Mouse (Mus musculus) embryonic stem cell, embryonic (primary cell): ENCODE measurements around the gene Jph2.

Experiments
- CTCF ChIA-PET, 4 experiments: fragments of 300-600 bp in 2 of 4; fragments of 350-600 bp in 2 of 4; sonication (Branson Sonifier 250); formaldehyde crosslinking; loops; one replicate each; lab custom pipeline; 2022; ENCODE audit warnings: inconsistent platforms in 2 of 4; lab: Charles Lee
- POLR2A ChIA-PET, 4 experiments: fragments of 300-600 bp in 2 of 4; fragments of 350-600 bp in 2 of 4; sonication (Branson Sonifier 250); formaldehyde crosslinking; loops; one replicate each; lab custom pipeline; 2022; ENCODE audit warnings: antibody characterized with exemption in 4 of 4, inconsistent platforms in 1 of 4; lab: Charles Lee

Gene Jph2

DNA sequence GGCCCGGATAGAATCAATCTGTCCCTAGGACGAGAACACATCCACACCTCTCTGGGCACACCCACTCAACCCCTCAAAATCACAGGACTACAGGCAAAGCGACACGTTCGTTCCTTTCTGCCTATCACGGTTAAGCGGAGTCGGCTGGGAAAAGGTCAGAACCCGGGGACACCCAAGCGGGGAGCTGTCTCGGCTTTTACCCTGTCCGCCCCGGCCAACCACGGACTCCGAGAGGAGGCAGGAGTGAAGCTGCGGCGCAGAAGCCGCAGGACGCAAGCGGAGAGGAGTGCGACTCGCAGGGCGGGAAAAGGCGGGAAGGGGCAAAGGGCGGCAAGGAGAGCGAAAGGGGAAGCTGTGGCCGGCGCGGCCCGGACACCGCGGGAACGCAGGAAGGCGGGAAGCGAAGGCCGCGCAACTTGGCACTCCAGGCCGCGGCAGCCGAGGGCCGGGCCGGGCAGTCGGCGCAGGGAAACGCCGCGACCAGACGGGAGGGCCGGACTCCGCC lies 21.1 kb upstream of the Jph2 start:
- ChIA-PET CTCF (interaction anchor here in 3 of 4 experiments (0.6 to 3.3 kb wide), 15 partner anchors 18 to 1939 kb away, joined by 3 to 21 read pairs (median 4); partner anchors contain the start of gene Fitm2 (in 3 of the 3)), POLR2A (interaction anchor here (0.6 to 5.3 kb wide), 132 partner anchors 9 to 1642 kb away, joined by 3 to 58 read pairs (median 4); partner anchors contain the start of genes Fitm2 (in 4 of the 4), Gdap1l1 (in 3 of the 4), Srsf6 (in 3 of the 4) and Jph2 (in 1 of the 4))

DNA sequence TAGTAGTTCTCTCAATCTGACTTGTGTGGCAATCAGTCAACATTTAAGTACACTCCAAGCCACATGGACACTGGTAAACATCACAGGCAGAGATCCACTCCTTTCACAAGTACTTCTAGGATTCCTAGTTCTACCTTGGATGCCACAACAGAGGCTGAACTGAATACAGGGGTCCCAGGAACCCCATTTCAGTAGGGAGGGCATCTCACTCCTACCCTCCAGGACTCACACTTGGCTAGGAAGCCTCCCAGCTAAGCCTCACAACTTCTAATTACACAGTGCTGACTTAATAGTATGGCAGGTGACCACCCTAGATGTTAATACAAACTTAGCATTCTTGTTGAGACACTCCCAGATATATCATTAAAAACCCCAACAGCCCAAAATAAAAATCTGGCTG lies 20.0 kb upstream of the Jph2 start:
- CTCF ChIA-PET: interaction anchor here in 3 of 4 experiments (0.7 to 3.3 kb wide), 9 partner anchors 17 to 450 kb away, joined by 3 to 11 read pairs (median 3); partner anchors contain the start of gene Fitm2 (in 1 of the 3)

DNA sequence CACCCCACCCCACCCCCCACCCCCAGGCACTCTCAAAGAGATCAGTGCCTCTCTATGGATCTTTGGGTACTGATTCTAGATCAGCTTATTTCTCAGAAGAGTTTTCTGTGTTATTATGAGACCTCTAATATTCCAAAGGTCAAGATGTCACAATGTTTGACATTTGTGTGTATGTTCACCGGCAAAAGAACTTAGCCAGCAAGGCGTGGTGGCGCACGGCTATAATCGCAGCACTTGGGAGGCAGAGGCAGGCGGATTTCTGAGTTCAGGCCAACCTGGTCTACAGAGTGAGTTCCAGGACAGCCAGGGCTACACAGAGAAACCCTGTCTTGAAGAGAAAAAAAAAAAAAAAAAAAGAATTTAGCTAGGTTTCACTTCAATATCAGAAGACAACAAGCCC lies 19.2 kb upstream of the Jph2 start:
- ChIA-PET CTCF (interaction anchor here in 3 of 4 experiments (0.6 to 1.6 kb wide), 4 partner anchors 16 to 1893 kb away, joined by 3 to 4 read pairs (median 4); no protein-coding TSS in a partner anchor), POLR2A (interaction anchor here in 3 of 4 experiments (0.6 to 5.3 kb wide), 15 partner anchors 7 to 641 kb away, joined by 3 to 58 read pairs (median 4); partner anchors contain the start of genes Fitm2 (in 1 of the 3) and Gdap1l1 (in 1 of the 3))

More for the DNA sequence above, 20.0 kb upstream of the Jph2 start:
- POLR2A ChIA-PET: interaction anchor here (0.6 to 5.3 kb wide), 37 partner anchors 8 to 653 kb away, joined by 3 to 58 read pairs (median 5); partner anchors contain the start of genes Fitm2 (in 3 of the 4), Gdap1l1 (in 2 of the 4), Srsf6 (in 1 of the 4) and Stk4 (in 1 of the 4)

DNA sequence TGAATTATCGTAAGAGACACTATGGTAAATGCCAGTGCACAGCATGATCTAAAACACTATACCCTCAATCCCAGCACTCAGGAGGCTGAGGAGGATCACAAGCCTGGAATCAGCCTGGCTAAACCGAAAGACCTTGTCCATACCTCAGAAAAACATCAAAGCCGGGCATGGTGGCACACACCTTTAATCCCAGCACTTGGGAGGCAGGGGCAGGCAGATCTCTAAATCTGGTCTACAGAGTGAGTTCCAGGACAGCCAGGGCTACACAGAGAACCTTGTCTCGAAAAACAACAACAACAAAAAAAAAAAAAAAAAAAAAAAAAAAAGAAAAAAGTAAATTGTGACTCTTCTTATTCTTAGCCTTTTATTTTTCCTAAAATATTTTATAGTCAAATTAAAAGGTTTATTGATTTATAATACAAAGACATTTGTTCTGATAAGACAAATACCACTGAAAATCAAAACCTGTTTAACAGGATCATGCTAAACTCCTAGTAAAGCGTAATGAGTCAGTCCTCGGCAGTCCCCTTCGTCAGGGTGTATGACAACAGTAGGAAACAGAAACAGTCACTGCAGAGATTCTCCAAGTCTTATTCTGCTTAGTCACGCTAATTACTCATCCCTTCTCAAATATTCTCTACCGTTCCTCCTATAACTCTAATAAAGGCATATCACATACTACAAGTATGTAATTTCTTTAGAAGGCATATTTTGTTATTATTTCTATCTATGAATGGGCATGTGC lies 15.2 kb upstream of the Jph2 start:
- CTCF ChIA-PET: interaction anchor here in 1 of 4 experiments (1.2 kb wide), 1 partner anchor 11 kb away, joined by 3 read pairs; no protein-coding TSS in a partner anchor

DNA sequence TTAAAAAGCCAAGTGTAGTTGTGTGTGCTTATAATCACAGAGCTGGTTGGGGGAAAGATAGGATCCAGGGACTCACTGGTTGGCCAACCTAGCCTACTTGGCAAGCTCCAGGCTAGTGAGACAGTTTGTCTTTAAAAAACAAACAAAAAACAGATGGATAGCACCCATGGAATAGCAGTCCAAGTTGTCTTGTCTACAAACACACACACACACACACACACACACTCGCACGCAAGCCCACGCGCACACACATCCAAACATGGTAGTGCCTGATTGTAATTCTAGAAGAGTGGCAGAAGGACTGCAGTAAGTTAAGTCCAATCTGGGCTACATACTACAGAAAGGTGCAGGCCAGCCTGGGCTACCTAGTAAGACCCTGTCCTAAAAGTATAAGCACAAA lies 14.6 kb upstream of the Jph2 start:
- ChIA-PET CTCF (no interaction called here), POLR2A (interaction anchor here in 2 of 4 experiments (0.6 to 5.8 kb wide), 3 partner anchors 7 to 60 kb away, joined by 3 to 38 read pairs (median 6); partner anchors contain the start of gene Fitm2 (in 1 of the 2))

More for the DNA sequence above, 15.2 kb upstream of the Jph2 start:
- POLR2A ChIA-PET: interaction anchor here in 2 of 4 experiments (0.6 to 5.8 kb wide), 5 partner anchors 7 to 59 kb away, joined by 3 to 38 read pairs (median 8); no protein-coding TSS in a partner anchor

DNA sequence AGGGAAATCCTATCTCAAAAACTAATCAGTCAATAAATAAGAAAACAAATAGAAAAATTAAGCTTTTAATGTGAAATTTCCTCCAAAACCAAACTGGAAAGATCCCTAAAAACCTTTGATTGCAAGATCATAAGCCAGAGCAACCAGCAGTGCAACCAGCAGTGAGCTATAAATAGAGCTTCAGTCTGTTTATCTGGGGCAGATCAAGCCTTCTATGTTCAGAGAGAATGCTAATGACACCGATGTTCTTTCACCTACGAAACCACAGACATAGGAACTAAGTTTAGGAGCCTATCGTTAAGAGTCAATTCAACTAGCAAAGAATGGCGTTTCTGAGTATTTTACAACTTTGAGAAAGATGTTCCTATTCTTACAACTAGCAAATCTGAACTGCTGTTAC lies 14.0 kb upstream of the Jph2 start:
- CTCF ChIA-PET: interaction anchor here in 1 of 4 experiments (1.4 kb wide), 1 partner anchor 11 kb away, joined by 3 read pairs; no protein-coding TSS in a partner anchor
- POLR2A ChIA-PET: interaction anchor here in 3 of 4 experiments (0.6 to 5.8 kb wide), 6 partner anchors 7 to 479 kb away, joined by 3 to 58 read pairs (median 5); partner anchors contain the start of gene Fitm2 (in 1 of the 3)

DNA sequence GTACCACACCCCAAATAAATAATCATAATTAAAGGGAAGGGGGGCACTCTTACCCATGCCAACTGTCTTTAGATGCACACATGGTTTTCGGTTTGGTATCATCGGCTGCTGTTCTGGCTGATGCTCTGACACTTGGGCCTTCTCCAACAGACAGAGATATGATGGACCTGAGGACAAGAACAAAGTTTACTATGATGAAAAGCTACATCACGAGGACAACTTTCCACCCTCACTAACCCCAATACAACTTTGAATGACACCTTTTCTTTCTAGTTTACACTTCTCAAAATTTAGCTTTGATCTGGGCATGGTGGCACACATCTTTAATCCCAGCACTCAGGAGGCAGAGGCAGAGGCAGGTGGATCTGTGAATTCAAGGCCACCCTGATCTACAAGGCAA lies 13.6 kb upstream of the Jph2 start:
- CTCF ChIA-PET: interaction anchor here in 2 of 4 experiments (1.4 to 2.1 kb wide), 2 partner anchors 10 kb away, joined by 3 to 10 read pairs; no protein-coding TSS in a partner anchor

DNA sequence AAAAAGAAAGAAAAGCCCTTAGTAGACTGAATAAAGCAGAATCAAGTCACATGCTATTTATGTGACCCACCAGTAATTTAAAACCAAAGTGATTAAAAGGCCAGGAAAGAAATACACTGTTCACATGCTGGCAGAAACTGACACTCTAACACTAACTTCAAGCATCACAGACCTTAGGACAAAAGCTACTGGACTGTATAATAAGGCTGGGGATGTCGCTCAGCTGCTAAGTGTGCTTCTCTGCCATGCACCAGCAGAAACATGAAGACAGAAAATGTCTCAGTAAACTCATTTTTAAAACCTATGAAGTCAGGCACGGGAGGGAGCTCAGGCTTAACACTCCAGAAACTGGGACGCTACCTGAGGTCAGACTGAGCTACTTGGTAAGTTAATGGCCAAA lies 12.4 kb upstream of the Jph2 start:
- ChIA-PET CTCF (interaction anchor here in 2 of 4 experiments (0.9 to 2.1 kb wide), 3 partner anchors 9 to 478 kb away, joined by 3 to 10 read pairs (median 4); partner anchors contain the start of gene Srsf6 (in 1 of the 2)), POLR2A (interaction anchor here in 3 of 4 experiments (1.0 to 5.8 kb wide), 4 partner anchors 8 to 69 kb away, joined by 3 to 58 read pairs (median 20); no protein-coding TSS in a partner anchor)

More for the DNA sequence above, 13.6 kb upstream of the Jph2 start:
- POLR2A ChIA-PET: interaction anchor here in 3 of 4 experiments (0.6 to 5.8 kb wide), 6 partner anchors 8 to 479 kb away, joined by 3 to 58 read pairs (median 5); partner anchors contain the start of gene Fitm2 (in 1 of the 3)

DNA sequence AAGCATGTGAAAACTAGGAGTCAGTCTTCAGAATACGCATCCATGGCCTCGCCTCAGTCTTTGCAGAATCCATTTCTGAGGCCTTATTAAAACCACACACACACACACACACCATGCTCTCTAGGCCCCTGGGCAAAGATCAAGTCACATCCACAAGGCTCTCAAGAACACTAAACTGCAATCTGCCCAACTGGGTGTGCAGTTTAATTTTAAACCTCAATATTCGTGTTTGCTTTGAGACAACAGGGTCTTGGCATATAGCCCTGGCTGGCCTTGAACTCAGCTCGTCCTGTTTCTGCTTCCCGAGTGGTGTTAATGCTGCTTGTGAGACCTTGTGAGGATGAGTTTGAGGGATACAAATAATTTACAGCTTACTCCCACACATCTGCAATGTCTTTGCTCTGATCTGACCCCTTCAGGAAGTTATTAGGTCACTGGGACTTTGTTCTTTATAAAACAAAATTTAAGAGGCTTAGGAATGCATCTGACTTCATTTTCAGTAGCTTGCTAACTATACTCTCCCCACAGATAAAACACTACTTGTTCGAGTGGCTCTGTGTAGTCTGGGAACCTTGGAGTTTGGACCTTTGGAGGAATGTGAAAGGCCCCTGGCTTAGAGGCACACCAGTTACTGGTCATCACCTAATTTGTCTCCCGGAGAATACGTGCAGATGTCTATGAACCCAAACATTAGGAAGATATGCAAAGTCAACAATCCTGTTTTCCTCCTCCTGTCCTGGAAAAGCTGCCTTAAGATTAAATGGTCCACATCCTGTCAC lies 6.4 kb upstream of the Jph2 start:
- CTCF ChIA-PET: interaction anchor here in 2 of 4 experiments (0.6 to 8.2 kb wide), 3 partner anchors 64 to 131 kb away, joined by 3 to 145 read pairs (median 5); no protein-coding TSS in a partner anchor
- POLR2A ChIA-PET: interaction anchor here in 1 of 4 experiments (1.1 to 4.1 kb wide), 2 partner anchors 14 to 59 kb away, joined by 5 to 25 read pairs; no protein-coding TSS in a partner anchor

DNA sequence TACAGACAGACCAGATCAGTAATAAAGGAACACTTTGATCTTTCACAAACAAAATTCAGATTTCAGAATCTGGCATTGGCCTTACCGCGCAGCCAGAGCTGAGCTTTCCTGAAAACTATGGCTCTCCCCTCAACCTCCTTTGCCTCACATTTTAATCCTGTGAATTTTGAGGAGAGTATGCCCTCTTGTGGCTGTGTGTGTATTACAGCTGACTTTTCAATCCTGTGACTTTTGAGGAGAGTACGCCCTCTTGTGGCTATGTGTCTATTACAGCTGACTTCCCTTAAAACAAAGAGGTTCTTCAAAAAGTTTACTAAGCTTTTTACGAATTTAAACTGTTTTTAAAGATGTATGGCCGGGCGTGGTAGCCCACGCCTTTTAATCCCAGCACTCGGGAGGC lies 3.4 kb upstream of the Jph2 start:
- CTCF ChIA-PET: interaction anchor here (0.5 to 8.2 kb wide), 124 partner anchors 9 to 1598 kb away, joined by 3 to 153 read pairs (median 4); partner anchors contain the start of genes Fitm2 (in 3 of the 4), Kcnk15 (in 1 of the 4) and Rims4 (in 1 of the 4)
- POLR2A ChIA-PET: interaction anchor here in 3 of 4 experiments (0.7 to 2.7 kb wide), 17 partner anchors 13 to 470 kb away, joined by 3 to 22 read pairs (median 4); no protein-coding TSS in a partner anchor

DNA sequence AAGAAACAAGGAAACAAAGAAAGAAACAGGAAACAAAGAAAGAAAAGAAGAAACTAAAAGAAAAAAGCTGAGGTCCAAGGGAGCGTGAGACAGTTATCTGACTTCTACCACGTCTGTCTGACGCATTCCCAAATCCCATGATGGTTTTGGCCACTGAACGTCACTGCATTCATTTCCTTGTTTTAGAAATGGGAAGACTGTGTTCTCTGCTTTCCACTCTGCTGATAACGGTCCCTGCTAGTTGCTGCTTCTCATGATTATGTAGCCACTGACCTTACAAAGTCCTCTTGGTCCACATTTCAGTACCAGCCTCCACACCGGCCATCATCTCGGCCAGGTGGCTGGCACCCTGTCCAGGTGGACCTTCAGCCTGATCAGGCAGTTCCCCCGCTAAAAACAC lies 1.4 kb upstream of the Jph2 start:
- POLR2A ChIA-PET: interaction anchor here (0.6 to 2.7 kb wide), 6 partner anchors 20 to 301 kb away, joined by 4 to 22 read pairs (median 8); no protein-coding TSS in a partner anchor
- CTCF ChIA-PET: interaction anchor here in 3 of 4 experiments (1.0 to 8.2 kb wide), 4 partner anchors 49 to 61 kb away, joined by 3 to 153 read pairs (median 108); no protein-coding TSS in a partner anchor

DNA sequence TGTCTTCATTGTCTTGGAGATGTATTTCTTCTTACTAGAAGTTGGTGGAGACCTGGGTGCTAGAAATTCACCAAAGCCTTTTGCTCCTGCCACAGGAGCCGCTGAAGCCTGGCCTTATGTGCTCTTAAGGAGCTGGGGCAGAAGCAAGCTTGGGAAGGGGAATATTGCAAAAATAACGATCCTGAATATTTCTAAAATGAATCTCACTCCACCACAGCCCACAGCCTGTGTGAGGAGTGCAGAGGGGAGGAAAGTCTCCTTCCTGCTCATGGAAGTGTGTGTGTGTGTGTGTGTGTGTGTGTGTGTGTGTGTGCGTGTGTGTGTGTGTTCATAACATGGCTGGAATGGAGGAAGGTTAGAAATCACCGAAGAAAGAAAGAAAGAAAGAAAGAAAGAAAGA lies 977 bp upstream of the Jph2 start:
- CTCF ChIA-PET: interaction anchor here in 2 of 4 experiments (0.7 to 8.2 kb wide), 5 partner anchors 49 to 468 kb away, joined by 3 to 153 read pairs (median 3); partner anchors contain the start of gene Srsf6 (in 1 of the 2)
- POLR2A ChIA-PET: interaction anchor here in 3 of 4 experiments (0.6 to 1.9 kb wide), 5 partner anchors 20 to 733 kb away, joined by 4 to 10 read pairs (median 6); no protein-coding TSS in a partner anchor

DNA sequence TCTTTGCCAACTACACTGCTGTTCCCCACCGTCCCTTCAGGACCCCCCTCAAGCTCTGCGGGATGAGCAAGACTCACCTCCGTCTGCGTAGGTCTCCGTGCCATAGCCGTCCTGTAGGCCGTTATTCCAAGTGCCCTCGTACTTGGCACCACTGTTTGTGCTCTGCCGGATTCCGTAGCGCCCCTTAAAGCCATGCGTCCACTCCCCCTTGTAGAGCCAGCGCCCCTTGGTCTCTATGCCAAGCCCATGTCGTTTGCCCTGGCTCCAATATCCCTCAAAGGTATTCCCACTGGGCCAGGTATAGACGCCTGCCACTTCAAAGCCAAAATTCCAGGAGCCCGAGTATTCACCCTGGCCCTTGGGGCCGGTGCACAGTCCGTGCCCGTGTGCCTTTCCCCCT lies 722 bp downstream of the Jph2 start:
- POLR2A ChIA-PET: interaction anchor here in 3 of 4 experiments (0.6 to 1.9 kb wide), 3 partner anchors 10 to 79 kb away, joined by 3 to 10 read pairs (median 3); no protein-coding TSS in a partner anchor
- CTCF ChIA-PET: interaction anchor here (0.6 to 8.2 kb wide), 6 partner anchors 54 to 285 kb away, joined by 3 to 145 read pairs (median 6); no protein-coding TSS in a partner anchor

DNA sequence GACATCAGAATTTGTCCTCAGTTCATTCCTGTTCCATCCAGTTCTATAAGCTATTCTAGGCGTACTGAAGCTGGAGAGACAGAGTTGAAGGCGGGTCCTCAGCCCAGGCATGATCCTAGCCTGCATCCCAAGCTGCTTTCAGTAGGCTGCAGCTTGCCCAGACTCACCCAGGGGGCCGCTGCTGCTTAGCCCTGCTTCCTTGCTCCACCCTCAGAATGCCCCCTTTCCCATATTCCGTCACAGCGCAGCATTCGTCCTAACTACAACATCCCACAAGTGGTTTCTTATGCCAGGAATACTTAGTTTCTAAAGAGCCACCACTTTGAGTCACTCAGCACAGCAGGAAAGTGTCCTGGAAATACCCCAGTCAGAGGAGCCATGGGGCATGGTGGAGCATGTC lies 2.8 kb downstream of the Jph2 start:
- ChIA-PET CTCF (no interaction called here), POLR2A (interaction anchor here in 1 of 4 experiments (0.9 kb wide), 1 partner anchor 24 kb away, joined by 3 read pairs; no protein-coding TSS in a partner anchor)

DNA sequence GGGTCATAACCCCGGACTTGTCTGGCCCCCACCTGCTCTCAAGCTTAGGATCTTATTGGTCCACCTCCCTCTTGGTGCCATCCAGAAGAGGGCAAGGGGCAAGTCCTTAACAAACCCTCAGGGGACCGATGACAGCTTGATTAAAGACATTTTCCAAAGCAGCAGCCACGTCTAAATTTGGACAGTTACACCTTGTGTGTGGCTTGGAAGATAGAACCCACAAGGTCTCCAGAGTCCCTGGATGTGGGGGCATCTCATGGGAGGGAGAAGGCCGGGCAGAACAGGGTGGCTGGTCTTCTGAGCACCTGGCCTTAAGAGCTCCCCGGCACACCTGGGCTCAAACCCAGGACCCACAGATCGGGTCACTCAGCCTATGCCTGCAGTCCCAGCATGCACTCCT lies 3.8 kb downstream of the Jph2 start:
- POLR2A ChIA-PET: interaction anchor here in 1 of 4 experiments (0.6 kb wide), 1 partner anchor 400 kb away, joined by 4 read pairs; no protein-coding TSS in a partner anchor

DNA sequence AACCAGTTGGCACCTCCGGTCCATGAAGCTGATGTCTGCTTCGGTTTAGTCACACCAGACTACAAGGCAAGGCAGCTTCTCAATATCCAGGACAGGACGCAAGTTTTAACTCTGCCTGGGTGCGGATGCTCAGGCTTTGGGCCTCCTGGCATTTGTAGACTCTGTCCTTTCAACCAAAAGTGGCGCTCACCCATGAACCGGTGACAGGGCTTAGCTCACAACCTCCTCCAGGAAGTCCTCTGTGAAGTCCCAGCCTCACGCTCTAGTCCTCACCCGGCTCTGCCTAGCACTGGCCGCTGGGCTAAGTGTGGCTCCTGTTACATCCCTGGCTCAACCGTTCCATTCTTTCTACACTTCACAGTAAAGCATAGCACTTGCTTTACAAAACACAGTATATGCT lies 4.6 kb downstream of the Jph2 start:
- POLR2A ChIA-PET: interaction anchor here in 2 of 4 experiments (0.6 to 1.2 kb wide), 2 partner anchors 26 to 399 kb away, joined by 3 to 4 read pairs; no protein-coding TSS in a partner anchor
- CTCF ChIA-PET: interaction anchor here in 2 of 4 experiments (0.7 to 1.3 kb wide), 2 partner anchors 46 to 839 kb away, joined by 3 read pairs; no protein-coding TSS in a partner anchor

More for the DNA sequence above, 3.8 kb downstream of the Jph2 start:
- CTCF ChIA-PET: interaction anchor here in 1 of 4 experiments (1.3 kb wide), 1 partner anchor 47 kb away, joined by 3 read pairs; no protein-coding TSS in a partner anchor
